7 mouse cellular contexts compared by ENCODE assay signal in the genomic region with DNA sequence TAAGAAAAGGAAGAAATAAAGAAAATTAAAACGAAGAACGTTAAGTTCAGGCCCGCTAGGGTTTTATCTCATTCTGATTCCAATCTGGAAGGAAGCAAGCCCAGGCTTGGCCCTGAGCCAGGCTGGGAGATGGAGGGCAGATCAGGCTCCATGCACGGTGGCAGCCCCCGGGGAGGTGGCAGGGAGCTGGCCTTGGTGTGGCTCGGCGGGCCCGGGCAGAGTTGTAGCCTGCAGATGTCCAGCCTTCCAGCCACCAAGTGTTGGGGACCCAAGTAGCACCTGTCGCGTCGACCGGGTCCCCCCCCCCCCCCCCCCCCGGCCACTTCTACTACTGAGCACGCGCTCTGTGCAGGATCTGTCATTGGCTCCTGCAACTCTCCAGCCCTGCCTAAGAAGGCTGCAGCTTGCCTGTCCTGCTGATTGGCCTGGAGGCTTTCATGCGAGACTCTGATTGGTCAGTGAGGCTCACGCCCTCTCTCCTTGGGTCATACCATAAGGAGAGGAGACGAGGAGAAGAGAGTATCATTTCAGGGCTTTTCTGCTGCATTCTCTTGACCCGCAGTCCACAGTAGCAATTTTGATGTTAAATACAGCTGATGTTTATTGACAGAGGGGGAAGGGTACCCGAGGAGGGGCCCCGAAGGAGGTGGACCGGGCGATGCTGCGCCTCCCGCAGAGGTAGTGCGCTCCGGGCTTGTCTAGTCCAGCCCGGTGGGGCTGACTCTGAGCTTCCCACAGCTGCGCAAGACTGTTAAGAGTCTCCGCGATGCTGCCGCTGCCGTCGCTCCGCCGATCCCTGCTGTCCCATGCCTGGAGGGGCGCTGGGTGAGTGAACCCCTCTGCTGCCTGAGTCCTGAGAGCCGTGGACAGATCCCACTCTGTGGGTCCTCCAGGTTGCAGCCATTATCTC. TPM values are rescaled to one million over a fixed set of nuclear protein-coding genes. Genes with fewer than 3 reads are reported as not detected.
DNase-seq lines count a peak whose midpoint lies in the region; ATAC-seq lines count a peak whose summit lies in the region.

A gene (plus strand): TSS at position 494 of the 910 bp plus-strand sequence.

- H3K27me3 ChIP-seq in embryonic facial prominence, embryonic 11.5 days (ENCODE audit: control insufficient read depth, insufficient read depth, low read length) = no peaks in the 10 kb centered on the region
- no peaks in the 10 kb centered on the region for H3K27me3 ChIP-seq in limb, embryonic 10.5 days (ENCODE audit: low read depth, poor library complexity, severe bottlenecking)
- H3K27me3 ChIP-seq in midbrain, embryonic 13.5 days = no peaks in the 10 kb centered on the region

- peak within 1 kb of the TSS; percentile 50 for H3K4me3 ChIP-seq in embryonic facial prominence, embryonic 11.5 days (ENCODE audit: low read depth, low read length)
- peak within 1 kb of the TSS; percentile 68 for H3K4me3 ChIP-seq in limb, embryonic 10.5 days
- H3K4me3 ChIP-seq in midbrain, embryonic 13.5 days (replicated peaks) = peak within 1 kb of the TSS; percentile 57

- ATAC-seq in embryonic facial prominence, embryonic 11.5 days (replicated peaks; ENCODE audit: insufficient number of reproducible peaks, low FRiP score, low TSS enrichment, low read depth) = peak; percentile 100
- ATAC-seq in granulocyte monocyte progenitor cell, adult 5-6 weeks (replicated peaks; ENCODE audit: poor library complexity, severe bottlenecking) = peak; percentile 94
- peak; percentile 100 for ATAC-seq in midbrain, embryonic 13.5 days

- DNase-seq in adrenal gland, postnatal 14 days = peak; percentile 94
- DNase-seq in embryonic facial prominence, embryonic 11.5 days (ENCODE audit: low spot score) = peak; percentile 95
- DNase-seq in kidney, adult 11 months = peak; percentile 97
- DNase-seq in limb, embryonic 10.5 days (ENCODE audit: low spot score) = peak; percentile 91
- peak; percentile 88 for DNase-seq in spleen, adult 12 weeks (ENCODE audit: low spot score)

- H3K27ac ChIP-seq in embryonic facial prominence, embryonic 11.5 days (replicated peaks; ENCODE audit: low read depth, low read length) = no peak within 1 kb of the TSS
- H3K27ac ChIP-seq in limb, embryonic 10.5 days = peak within 1 kb of the TSS; percentile 92
- H3K27ac ChIP-seq in midbrain, embryonic 13.5 days = peak within 1 kb of the TSS; percentile 90

- H3K4me1 ChIP-seq in embryonic facial prominence, embryonic 11.5 days (ENCODE audit: control insufficient read depth, insufficient read depth, low read length) = no peaks in the 10 kb centered on the region
- H3K4me1 ChIP-seq in limb, embryonic 10.5 days = peaks cover 20% of the 10 kb centered on the region
- H3K4me1 ChIP-seq in midbrain, embryonic 13.5 days (replicated peaks) = peaks cover 23% of the 10 kb centered on the region

- H3K4me2 ChIP-seq in embryonic facial prominence, embryonic 11.5 days (ENCODE audit: low read depth, low read length) = peak within 1 kb of the TSS; percentile 71
- peak within 1 kb of the TSS; percentile 77 for H3K4me2 ChIP-seq in midbrain, embryonic 13.5 days (replicated peaks)

- 1% methylated on average over 32 of the region's 38 CpGs for WGBS in embryonic facial prominence, embryonic 11.5 days
- 1% methylated on average over 37 of the region's 38 CpGs for WGBS in limb, embryonic 10.5 days
- WGBS in midbrain, embryonic 13.5 days = 1% methylated on average over 33 of the region's 38 CpGs

- H3K9me3 ChIP-seq in embryonic facial prominence, embryonic 11.5 days (replicated peaks; ENCODE audit: control insufficient read depth, low read length) = no peaks in the 10 kb centered on the region
- no peaks in the 10 kb centered on the region for H3K9me3 ChIP-seq in limb, embryonic 10.5 days (replicated peaks)
- H3K9me3 ChIP-seq in midbrain, embryonic 13.5 days = no peaks in the 10 kb centered on the region

- no peaks in the 10 kb centered on the region for H3K36me3 ChIP-seq in embryonic facial prominence, embryonic 11.5 days (replicated peaks; ENCODE audit: control insufficient read depth, insufficient read depth, low read depth, low read length)
- peaks cover 14% of the 10 kb centered on the region; the same call in 1 of the 2 replicates for H3K36me3 ChIP-seq in limb, embryonic 10.5 days
- no peaks in the 10 kb centered on the region; the same call in 1 of the 2 replicates for H3K36me3 ChIP-seq in midbrain, embryonic 13.5 days

- H3K9ac ChIP-seq in embryonic facial prominence, embryonic 11.5 days (replicated peaks; ENCODE audit: low read length) = peak within 1 kb of the TSS; percentile 55
- peak within 1 kb of the TSS; percentile 68 for H3K9ac ChIP-seq in midbrain, embryonic 13.5 days (replicated peaks)

RNA-seq across cellular contexts. Expression of the gene that starts here (rescaled TPM):
- 54.4 and 97.6 TPM in 2 replicates for total RNA-seq in adrenal gland, postnatal 14 days (2021)
- polyA plus RNA-seq in embryonic facial prominence, embryonic 11.5 days (2014; fragmentation: Nextera tagmentation; extraction: Ambion mirVana) = 13.1 and 14.7 TPM in 2 replicates
- 29.7 and 30.9 TPM in 2 replicates for total RNA-seq in granulocyte monocyte progenitor cell, adult 5-6 weeks (2014; fragmentation: Nextera tagmentation)
- total RNA-seq in granulocyte monocyte progenitor cell, adult 5-6 weeks (2017) = 18.9 and 20.1 TPM in 2 replicates
- polyA plus RNA-seq in limb, embryonic 10.5 days (2016; fragmentation: Nextera tagmentation; extraction: Ambion mirVana) = 25.5 and 26.0 TPM in 2 replicates
- polyA plus RNA-seq in midbrain, embryonic 13.5 days (2015; fragmentation: Nextera tagmentation; extraction: Ambion mirVana) = 18.0 and 20.0 TPM in 2 replicates
